Comparison of ENCODE assay signal across 22 mouse cellular contexts in the genomic region with DNA sequence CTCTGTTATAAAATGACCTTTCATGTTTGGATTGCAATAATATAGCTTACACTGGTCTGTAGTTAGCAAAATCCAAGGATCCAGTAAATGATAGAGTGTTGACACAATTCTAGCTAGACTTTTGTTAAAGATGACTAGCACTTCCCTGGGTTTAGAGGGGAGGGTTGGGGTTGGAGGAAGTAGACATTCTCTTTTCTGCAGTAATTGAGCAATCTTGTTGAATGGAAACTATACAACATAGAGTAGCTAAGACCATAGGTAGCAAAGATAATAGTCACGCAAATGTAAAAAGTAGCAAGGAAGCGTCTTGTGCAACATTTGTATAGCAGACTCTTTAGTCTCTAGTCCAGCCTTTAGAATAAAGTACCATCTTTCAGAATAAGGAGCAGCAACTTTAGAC.
A peak's percentile ranks its signal among the peaks of the same experiment; 100 is the strongest.
DNase-seq lines count a peak whose midpoint lies in the region; ATAC-seq and TF ChIP-seq lines count a peak whose summit lies in the region.
"Had no signal": no experiment of that assay in that cellular context is flagged by ENCODE, and none has a peak within 500 bp of the region (broad histone marks: within the 10 kb centered on the region; RNA-seq: fewer than 3 reads in every experiment).

No protein-coding gene starts in this region.

- 0 out of 2 replicates have a peak overlapping the region, but pooled peaks have one; percentile 39 for H3K27ac ChIP-seq in heart, embryonic 16.5 days (ENCODE audit: low read length)
- H3K27ac ChIP-seq in heart, embryonic 10.5 days, result no peak overlapping the region
- peak overlapping the region; percentile 74 for H3K27ac ChIP-seq in layer of hippocampus, adult 2 months
- peak overlapping the region; percentile 43; the same call in 1 of the 2 replicates for H3K27ac ChIP-seq in lung, postnatal 0 days (ENCODE audit: low read length)
- H3K27ac ChIP-seq: embryonic facial prominence, embryonic 13.5 days; forebrain, embryonic 12.5 days; limb, embryonic 15.5 days; liver, embryonic 14.5 days; midbrain, embryonic 10.5 days; neural tube, embryonic 12.5 days had no signal

- WGBS in heart, embryonic 16.5 days, result 88% methylated on average over 2 of the region's 2 CpGs
- WGBS in heart, embryonic 10.5 days, result 79% methylated on average over 2 of the region's 2 CpGs
- 75% methylated on average over 2 of the region's 2 CpGs for WGBS in lung, postnatal 0 days

- H3K4me1 ChIP-seq in heart, embryonic 16.5 days (ENCODE audit: control insufficient read depth, insufficient read depth, low read length), result peaks cover 32% of the 10 kb centered on the region
- peaks cover 15% of the 10 kb centered on the region for H3K4me1 ChIP-seq in heart, embryonic 10.5 days
- H3K4me1 ChIP-seq in lung, postnatal 0 days (ENCODE audit: insufficient read depth, low read depth, low read length), result peaks cover 6% of the 10 kb centered on the region; the same call in 1 of the 2 replicates

- DNase-seq in heart, embryonic 10.5 days (ENCODE audit: low spot score), result no peak
- no peak for DNase-seq in layer of hippocampus, adult 2 months (ENCODE audit: low spot score in 2 of 2)
- no peak for DNase-seq in layer of hippocampus, adult 11-12 months (ENCODE audit: low spot score)
- no peak for DNase-seq in lung, postnatal 0 days (ENCODE audit: low spot score)
- DNase-seq in lung, postnatal 36 days, result no peak
- DNase-seq in c-Kit-positive CD71-positive TER-119-positive erythroid progenitor cells, embryonic 14.5 days (ENCODE audit: low spot score), result no peak
- DNase-seq: adrenal gland, adult 2 months; embryo, embryonic 11 days; layer of hippocampus, postnatal 36 days; retina, postnatal 1 day; right cerebral cortex, postnatal 25 days; spleen, adult 18-20 months had no signal

- no peak overlapping the region for H3K9ac ChIP-seq in heart, embryonic 16.5 days (ENCODE audit: low read length)
- H3K9ac ChIP-seq in lung, postnatal 0 days (replicated peaks; ENCODE audit: low read depth), result no peak overlapping the region
- H3K9ac ChIP-seq: embryonic facial prominence, embryonic 13.5 days; forebrain, embryonic 12.5 days; heart, embryonic 12.5 days; limb, embryonic 15.5 days; liver, embryonic 14.5 days; neural tube, embryonic 12.5 days had no signal

- TF ChIP-seq EP300 in lung, postnatal 0 days (IDR thresholded peaks at IDR 0.05), result no peak

- ATAC-seq in heart, embryonic 16.5 days (replicated peaks; ENCODE audit: extremely low read depth, insufficient read depth, low FRiP score), result no peak
- peak; percentile 21; the same call in 1 of the 2 replicates for ATAC-seq in lung, postnatal 0 days
- ATAC-seq in granulocyte monocyte progenitor cell, adult 5-6 weeks (replicated peaks; ENCODE audit: poor library complexity, severe bottlenecking), result peak; percentile 93

- H3K9me3 ChIP-seq in heart, embryonic 16.5 days (replicated peaks; ENCODE audit: control insufficient read depth, low read length), result no peaks in the 10 kb centered on the region
- no peaks in the 10 kb centered on the region for H3K9me3 ChIP-seq in heart, embryonic 10.5 days
- no peaks in the 10 kb centered on the region for H3K9me3 ChIP-seq in lung, postnatal 0 days (ENCODE audit: low read length)
- H3K9me3 ChIP-seq: embryonic facial prominence, embryonic 13.5 days; forebrain, embryonic 12.5 days; heart, embryonic 12.5 days; limb, embryonic 15.5 days; midbrain, embryonic 10.5 days; neural tube, embryonic 12.5 days had no signal

- H3K4me2 ChIP-seq in heart, embryonic 16.5 days (ENCODE audit: low read depth, low read length), result no peak overlapping the region
- H3K4me2 ChIP-seq in lung, postnatal 0 days (replicated peaks; ENCODE audit: low read depth, low read length), result no peak overlapping the region
- H3K4me2 ChIP-seq: embryonic facial prominence, embryonic 13.5 days; forebrain, embryonic 12.5 days; heart, embryonic 12.5 days; limb, embryonic 15.5 days; neural tube, embryonic 12.5 days had no signal

- no peak for TF ChIP-seq CTCF in layer of hippocampus, adult 2 months (conservative IDR thresholded peaks at IDR 0.05)
- TF ChIP-seq CTCF in lung, postnatal 0 days (IDR thresholded peaks at IDR 0.05), result no peak

- H3K4me3 ChIP-seq in heart, embryonic 16.5 days (ENCODE audit: low read length), result no peak overlapping the region
- H3K4me3 ChIP-seq in heart, embryonic 10.5 days, result no peak overlapping the region
- no peak overlapping the region for H3K4me3 ChIP-seq in layer of hippocampus, adult 2 months
- no peak overlapping the region for H3K4me3 ChIP-seq in lung, postnatal 0 days (ENCODE audit: low read depth, low read length)
- H3K4me3 ChIP-seq: embryonic facial prominence, embryonic 13.5 days; erythroblast, embryonic 14.5 days; forebrain, embryonic 12.5 days; heart, embryonic 12.5 days; limb, embryonic 15.5 days; midbrain, embryonic 10.5 days; neural tube, embryonic 12.5 days had no signal

- H3K27me3 ChIP-seq in heart, embryonic 16.5 days (ENCODE audit: control insufficient read depth, insufficient read depth, low read length), result no peaks in the 10 kb centered on the region
- H3K27me3 ChIP-seq in heart, embryonic 10.5 days (ENCODE audit: insufficient read depth, poor library complexity, severe bottlenecking), result no peaks in the 10 kb centered on the region
- H3K27me3 ChIP-seq in lung, postnatal 0 days (replicated peaks; ENCODE audit: insufficient read depth, low read length), result no peaks in the 10 kb centered on the region
- H3K27me3 ChIP-seq: embryonic facial prominence, embryonic 13.5 days; forebrain, embryonic 12.5 days; heart, embryonic 12.5 days; limb, embryonic 15.5 days; neural tube, embryonic 12.5 days had no signal

- no peaks in the 10 kb centered on the region for H3K36me3 ChIP-seq in heart, embryonic 16.5 days (ENCODE audit: control insufficient read depth, insufficient read depth)
- H3K36me3 ChIP-seq in heart, embryonic 10.5 days, result no peaks in the 10 kb centered on the region
- H3K36me3 ChIP-seq in lung, postnatal 0 days (ENCODE audit: insufficient read depth, low read length), result no peaks in the 10 kb centered on the region
- H3K36me3 ChIP-seq: embryonic facial prominence, embryonic 13.5 days; forebrain, embryonic 12.5 days; heart, embryonic 12.5 days; limb, embryonic 15.5 days; midbrain, embryonic 10.5 days; neural tube, embryonic 12.5 days had no signal
